Mouse (Mus musculus) kidney, adult 2 months (tissue): ENCODE results near the gene Arl3. TPM values are rescaled to one million over a fixed set of nuclear protein-coding genes. Genes with fewer than 3 reads are reported as not detected.

Source experiments
- DNase-seq: peaks from one replicate; pipeline ENCODE4 v3.0.0; 2021
- H3K27ac ChIP-seq: fragments of 200-500 bp; 2 replicates; pipeline ENCODE4 v1.5.1; 2012; ENCODE audit warnings: low read depth, low read length, control low read depth, inconsistent platforms; ENCODE audit not compliant: insufficient read depth
- H3K27me3 ChIP-seq: fragments of 200-500 bp; replicated peaks from 2 replicates; pipeline ENCODE4 v1.6.1; 2012; ENCODE audit warnings: mild to moderate bottlenecking, moderate library complexity, low read length, inconsistent platforms; ENCODE audit not compliant: control insufficient read depth, insufficient read depth
- H3K36me3 ChIP-seq: fragments of 200-500 bp; 2 replicates; pipeline ENCODE4 v1.6.1; 2012; ENCODE audit warnings: mild to moderate bottlenecking, moderate library complexity, low read length, inconsistent platforms; ENCODE audit not compliant: control insufficient read depth, insufficient read depth
- H3K4me1 ChIP-seq: fragments of 200-500 bp; 2 replicates; pipeline ENCODE4 v1.6.1; 2011; ENCODE audit warnings: low read length; ENCODE audit not compliant: control insufficient read depth, insufficient read depth
- H3K4me3 ChIP-seq: fragments of 200-500 bp; 2 replicates; pipeline ENCODE4 v1.5.1; 2011; ENCODE audit warnings: mild to moderate bottlenecking, low read depth, low read length, control low read depth; ENCODE audit not compliant: insufficient read depth
- CTCF ChIP-seq: fragments of 200-500 bp; conservative IDR thresholded peaks from 2 replicates; pipeline ENCODE4 v1.5.1; 2011; ENCODE audit warnings: low read depth, mild to moderate bottlenecking, control low read depth, low read length, moderate library complexity, mixed read lengths; ENCODE audit not compliant: insufficient read depth, insufficient read length
- POLR2A ChIP-seq: fragments of 200-500 bp; IDR thresholded peaks from one replicate; pipeline ENCODE4 v1.6.1; 2011; ENCODE audit warnings: low read depth, low read length, control low read depth
- WGBS: fragments of 180-500 bp; shearing (Covaris S2); methylation state at CpG from one replicate; pipeline ENCODE4 v1.1.7; 2018; 5-methylcytosine and 5-hydroxymethylcytosine counted together
- polyA plus RNA-seq: library from polyadenylated mRNA; depleted of rRNA; stranded (reverse); fragments of >200 nt; gene quantifications from 2 replicates; pipeline ENCODE4 v1.2.3, GENCODE M21; 2012

Arl3 gene
- polyA plus RNA-seq, 1 experiment = 62.8 TPM

DNA sequence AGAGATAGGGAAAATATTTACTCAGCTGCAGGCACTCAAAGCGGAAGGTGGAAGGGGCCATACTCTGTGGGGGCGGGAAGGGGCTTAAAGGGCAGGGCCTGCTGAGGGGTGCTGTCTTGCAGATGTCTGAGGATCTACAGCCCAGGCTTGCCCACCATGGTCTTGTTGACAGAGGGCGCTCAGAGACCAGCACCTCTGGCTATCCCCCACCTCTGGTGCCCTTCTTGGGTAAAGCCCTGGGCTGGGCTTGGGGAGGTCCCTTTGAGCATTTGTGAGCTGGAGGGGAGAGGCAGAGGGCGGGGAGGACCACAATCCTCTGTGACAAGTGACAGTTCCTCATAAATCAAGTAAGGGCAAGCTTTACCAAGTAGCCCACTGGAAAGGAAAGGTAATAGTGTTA is 39.9 kb downstream of the Arl3 start:
- Histone ChIP-seq H3K36me3 (no peaks in the 10 kb centered on the region), H3K27me3 (no peaks in the 10 kb centered on the region), H3K4me1 (peaks cover 35% of the 10 kb centered on the region), H3K4me3 (no peak overlapping the region), H3K27ac (no peak overlapping the region)
- no peak for TF ChIP-seq POLR2A
- no peak for TF ChIP-seq CTCF
- WGBS = 83% methylated on average over 4 of the region's 4 CpGs
- DNase-seq = no peak

DNA sequence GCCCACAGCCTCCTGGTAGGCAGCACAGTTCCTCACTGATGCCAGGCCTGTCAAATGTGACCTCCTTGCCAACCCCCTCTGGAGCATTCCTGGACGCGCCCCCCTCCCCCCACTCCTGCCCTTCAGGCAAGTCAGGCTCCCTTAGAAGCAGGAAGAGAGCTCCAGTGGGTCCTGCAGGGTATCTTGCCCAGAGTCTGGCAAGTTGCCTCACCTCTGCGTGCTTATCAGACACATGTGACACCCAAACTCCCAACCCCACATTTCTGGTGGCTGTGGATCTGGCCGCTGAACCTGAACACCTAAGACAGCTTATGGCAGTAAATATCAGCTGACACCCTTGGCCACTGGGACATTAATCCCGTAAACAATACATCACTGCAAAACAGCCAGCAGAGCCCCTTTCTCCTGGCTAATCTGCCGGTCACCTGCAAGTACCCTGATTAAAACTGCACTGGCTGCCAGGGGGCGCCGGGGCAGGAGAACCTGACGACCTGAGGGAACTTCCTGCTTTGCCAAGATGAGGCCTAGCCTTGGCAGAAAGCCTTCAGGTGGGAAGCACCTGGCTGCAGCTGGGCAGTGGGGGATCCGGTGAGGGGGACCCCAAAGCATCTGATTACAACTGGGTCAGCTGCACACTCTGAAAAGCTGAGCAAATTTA is 40.8 kb downstream of the Arl3 start:
- DNase-seq = peak; percentile 70
- TF ChIP-seq POLR2A (no peak), CTCF (no peak)
- Histone ChIP-seq H3K36me3 (no peaks in the 10 kb centered on the region), H3K27me3 (no peaks in the 10 kb centered on the region), H3K4me1 (peaks cover 40% of the 10 kb centered on the region), H3K27ac (peak overlapping the region; percentile 90), H3K4me3 (no peak overlapping the region)
- WGBS = 21% methylated on average over 10 of the region's 10 CpGs

DNA sequence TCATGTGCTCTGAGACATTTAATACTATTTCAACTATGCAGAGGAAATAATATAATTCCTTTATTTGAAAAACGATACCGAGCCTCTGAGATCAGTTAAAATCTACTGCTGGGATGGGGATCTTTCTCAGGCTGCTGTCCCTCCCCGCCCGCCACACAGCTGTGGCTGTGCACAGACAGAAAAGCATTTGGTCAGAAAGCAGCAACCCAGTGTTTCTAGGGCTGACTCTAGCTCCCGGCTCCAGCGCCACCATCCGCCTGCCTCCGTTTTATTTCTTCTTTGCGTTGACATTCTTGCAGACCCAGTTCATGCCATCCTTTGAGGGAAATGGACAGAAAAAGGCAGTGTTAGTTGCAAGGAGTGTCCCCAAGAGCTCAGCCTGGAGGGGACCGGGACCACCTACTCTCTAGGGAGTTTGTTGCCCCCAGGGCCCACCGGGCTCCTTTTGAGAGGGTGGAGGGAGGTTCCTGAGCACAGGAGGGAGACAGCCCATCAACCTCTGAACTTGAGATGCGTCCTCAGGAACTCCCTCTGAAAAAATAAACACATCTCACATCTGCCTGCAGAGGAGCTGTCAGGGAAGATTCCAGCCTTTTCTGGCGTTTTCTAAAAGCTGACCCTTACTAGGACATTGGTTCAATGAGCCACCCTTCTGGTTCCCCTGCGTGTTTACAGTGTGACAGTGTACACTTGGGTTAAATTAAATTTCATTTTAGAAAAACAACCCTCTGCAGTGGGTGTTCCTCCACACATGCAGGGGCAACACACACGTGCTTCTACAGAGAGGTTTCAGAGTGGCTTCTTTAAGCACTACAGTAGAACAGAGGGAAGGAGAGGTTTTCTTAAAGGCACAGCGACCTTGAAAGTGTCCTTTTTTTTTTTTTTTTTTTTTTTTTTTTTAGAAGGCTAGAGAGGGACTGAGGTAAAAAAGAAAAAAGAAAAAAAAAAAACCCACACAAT is 41.6 kb downstream of the Arl3 start:
- peak; percentile 65 for DNase-seq
- TF ChIP-seq POLR2A (no peak), CTCF (no peak)
- Histone ChIP-seq H3K4me3 (no peak overlapping the region), H3K4me1 (peaks cover 43% of the 10 kb centered on the region), H3K27me3 (no peaks in the 10 kb centered on the region), H3K27ac (peak overlapping the region; percentile 90), H3K36me3 (no peaks in the 10 kb centered on the region)
- WGBS = 16% methylated on average over 16 of the region's 16 CpGs

DNA sequence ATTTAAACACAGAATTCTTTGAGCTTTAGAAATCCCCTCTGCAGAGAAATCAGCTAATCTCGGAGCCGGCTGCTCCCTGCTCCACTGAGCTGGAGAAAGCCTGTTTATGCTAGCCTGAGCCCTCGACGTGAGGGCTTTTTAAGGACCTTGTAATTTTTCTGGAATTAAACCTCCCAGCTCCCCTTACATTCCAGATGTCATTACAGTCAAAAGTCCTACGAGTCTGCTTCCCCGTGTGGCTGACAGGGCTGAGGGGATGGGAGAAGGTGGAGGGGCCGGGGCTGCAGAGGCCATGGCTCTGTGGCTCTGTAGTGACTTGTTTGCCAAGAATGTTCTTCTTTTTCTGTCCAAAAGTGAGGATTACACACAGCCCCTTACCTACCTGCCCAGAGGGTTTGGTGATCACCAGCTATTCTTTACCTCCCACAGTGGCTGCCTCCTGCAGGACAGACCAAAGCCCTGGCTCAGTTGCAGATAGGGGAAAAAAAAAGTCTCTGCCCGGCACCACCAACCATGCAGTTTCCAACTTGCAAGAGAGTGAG is 42.5 kb downstream of the Arl3 start:
- Histone ChIP-seq H3K27me3 (no peaks in the 10 kb centered on the region), H3K4me1 (peaks cover 51% of the 10 kb centered on the region), H3K4me3 (no peak overlapping the region), H3K36me3 (no peaks in the 10 kb centered on the region), H3K27ac (peak overlapping the region; percentile 84)
- DNase-seq = peak; percentile 55
- no peak for TF ChIP-seq CTCF
- no peak for TF ChIP-seq POLR2A
- 26% methylated on average over 8 of the region's 8 CpGs for WGBS

DNA sequence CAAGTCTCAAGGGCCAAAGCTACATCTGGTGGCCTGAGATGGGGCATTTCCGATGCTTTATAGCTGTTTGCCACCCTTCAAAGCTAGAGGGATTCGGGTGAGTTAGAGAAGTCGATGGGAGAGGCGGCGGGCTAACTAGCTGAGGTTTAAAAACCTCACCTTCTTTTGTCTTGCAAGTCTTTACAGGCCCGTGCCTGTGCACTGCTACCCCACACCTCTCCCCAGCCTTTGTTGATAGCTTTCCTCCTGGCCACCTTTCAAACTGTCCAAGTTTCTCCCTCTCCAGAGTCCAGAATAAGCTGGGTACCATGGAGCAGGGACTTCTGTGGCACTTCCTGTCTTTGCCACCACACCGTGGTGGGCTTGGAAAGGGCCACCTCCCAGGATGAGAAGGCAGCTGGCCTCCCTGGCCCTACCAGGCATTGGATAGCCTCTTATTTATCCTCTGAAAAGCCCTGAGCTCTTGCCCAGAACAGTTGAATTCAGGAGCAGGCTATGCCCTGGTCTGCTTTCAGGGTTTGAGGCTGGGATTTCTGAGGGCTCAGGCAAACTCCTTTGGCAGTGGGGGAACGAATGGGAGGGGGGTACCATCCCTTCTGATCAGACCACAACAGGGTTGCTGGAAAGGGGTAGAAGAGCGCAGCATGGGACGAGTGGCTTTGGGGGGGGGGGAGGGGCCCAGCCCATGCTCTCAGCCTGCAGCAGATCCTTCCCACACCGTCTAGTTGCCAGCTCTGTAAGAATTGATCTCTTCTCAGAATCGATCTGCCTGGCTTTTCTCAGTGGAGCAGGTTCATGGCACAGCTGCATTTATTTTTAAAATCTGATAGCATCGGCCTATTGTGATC is 43.2 kb downstream of the Arl3 start:
- Histone ChIP-seq H3K27ac (peak overlapping the region; percentile 84), H3K4me1 (peaks cover 56% of the 10 kb centered on the region), H3K27me3 (no peaks in the 10 kb centered on the region), H3K4me3 (no peak overlapping the region), H3K36me3 (no peaks in the 10 kb centered on the region)
- TF ChIP-seq CTCF = no peak
- TF ChIP-seq POLR2A = no peak
- DNase-seq = no peak
- 31% methylated on average over 13 of the region's 13 CpGs for WGBS

DNA sequence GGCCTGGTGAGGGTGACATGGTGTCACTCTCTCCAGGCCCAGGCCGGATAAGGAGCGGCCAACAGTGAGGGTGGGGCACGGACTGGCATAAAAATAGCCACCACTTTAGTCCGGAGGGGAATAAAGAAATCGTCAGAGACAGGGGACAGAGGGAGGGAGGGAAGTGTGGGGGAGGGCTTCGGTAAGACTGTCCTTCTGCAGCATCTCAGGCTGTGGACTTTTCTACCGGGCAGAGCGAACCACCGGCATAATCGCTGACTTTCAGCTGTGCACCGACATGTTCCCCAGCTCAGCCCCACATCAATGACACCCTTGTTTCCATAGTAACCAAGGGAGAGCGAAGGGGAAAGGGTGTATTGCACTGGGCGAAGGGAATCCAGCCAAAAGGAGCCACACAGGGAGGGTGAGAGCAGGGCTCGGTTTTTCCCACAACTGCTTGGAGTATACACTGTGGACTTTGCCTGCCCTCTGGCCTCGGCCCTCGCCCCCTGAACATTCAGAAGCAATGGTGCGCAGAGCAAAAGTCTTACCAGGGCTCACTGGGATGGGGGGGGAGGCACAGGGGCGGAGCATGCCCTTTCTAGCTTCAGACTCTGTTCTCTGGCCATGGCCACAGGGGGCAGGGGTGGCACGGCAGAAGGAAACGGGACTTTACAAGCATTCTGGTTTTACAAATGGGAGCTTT is 44.3 kb downstream of the Arl3 start:
- peak; percentile 97 for DNase-seq
- Histone ChIP-seq H3K36me3 (no peaks in the 10 kb centered on the region), H3K27ac (peak overlapping the region; percentile 66), H3K4me1 (peaks cover 66% of the 10 kb centered on the region), H3K4me3 (peak overlapping the region; percentile 11), H3K27me3 (no peaks in the 10 kb centered on the region)
- WGBS = 3% methylated on average over 20 of the region's 20 CpGs
- no peak; the same call in 1 of the 2 replicates for TF ChIP-seq CTCF
- no peak for TF ChIP-seq POLR2A
